Mouse (Mus musculus) spleen, postnatal 10 days (tissue): ENCODE data around the gene Smad1.

Source experiments
- DNase-seq, 2 experiments: peaks; one replicate each; pipeline ENCODE4 v3.0.0; 2021 to 2022; ENCODE audit warnings: low spot score in 2 of 2

The Smad1 gene

GRCm38 (mm10) chr8:79305941-79306340, 93.4 kb downstream of the Smad1 start:
- DNase-seq, result no peak

- no peak for DNase-seq
These were observed 97.8 kb downstream of the Smad1 start for GRCm38 (mm10) chr8:79301548-79301947.

GRCm38 (mm10) chr8:79299704-79300103, 99.6 kb downstream of the Smad1 start:
- DNase-seq, result no peak

GRCm38 (mm10) chr8:79297763-79298162, 101.6 kb downstream of the Smad1 start:
- peak; percentile 18 to 56 for DNase-seq

- no peak for DNase-seq
These were observed 103.8 kb downstream of the Smad1 start for GRCm38 (mm10) chr8:79295276-79296105.

- DNase-seq, result peak; percentile 91 to 97
These were observed 104.6 kb downstream of the Smad1 start, which contains the start of gene Mmaa for GRCm38 (mm10) chr8:79294610-79295275. Gene Mmaa, minus strand, starts transcription at chr8:79294937.

- DNase-seq, result no peak
These were observed 105.5 kb downstream of the Smad1 start for GRCm38 (mm10) chr8:79293841-79294240.

GRCm38 (mm10) chr8:79292712-79293264, 106.5 kb downstream of the Smad1 start:
- no peak for DNase-seq

GRCm38 (mm10) chr8:79289592-79289991, 109.7 kb downstream of the Smad1 start:
- peak in 1 of 2 experiments; percentile 28 for DNase-seq

- no peak for DNase-seq
These were observed 110.6 kb downstream of the Smad1 start for GRCm38 (mm10) chr8:79288681-79289080.
